Mouse (Mus musculus) mature B cell (primary cell): ENCODE results near the gene Olfr986.

Experiments used
- in situ Hi-C: fragments of 300-500 bp; cut with MboI; formaldehyde crosslinking; loops from 2 replicates; pipeline ENCODE4 v1.14.3; 2019

The Olfr986 gene

GRCm38 (mm10) chr9:40234233-40235072 is 53.7 kb downstream of the Olfr986 start:
- in situ Hi-C loops: no loop called here

GRCm38 (mm10) chr9:40235220-40235619 is 54.5 kb downstream of the Olfr986 start:
- in situ Hi-C loops: no loop called here
